Mouse (Mus musculus) megakaryocyte, embryonic 14.5 days (primary cell): ENCODE measurements at regions not wholly inside any gene's neighbourhood (a gene's known extent, or its start where the extent isn't known, plus 50 kb on each side); places are given as distances from the start of the nearest gene placed in this dataset.

Experiments
- H3K27me3 ChIP-seq: replicated peaks from 2 replicates; pipeline ENCODE3; 2012; ENCODE audit warnings: inconsistent platforms
- H3K36me3 ChIP-seq: replicated peaks from 2 replicates; pipeline ENCODE3; 2012; ENCODE audit warnings: low read length, inconsistent platforms, mixed read lengths
- H3K4me1 ChIP-seq: 2 replicates; pipeline ENCODE4 v1.6.1; 2012; ENCODE audit warnings: inconsistent platforms
- H3K4me3 ChIP-seq: replicated peaks from 2 replicates; pipeline ENCODE3; 2012; ENCODE audit warnings: moderate library complexity, mild to moderate bottlenecking, inconsistent platforms
- H3K9me3 ChIP-seq: 2 replicates; pipeline ENCODE4 v1.6.1; 2012; ENCODE audit warnings: inconsistent platforms
- FLI1 ChIP-seq: IDR thresholded peaks from 2 replicates; pipeline ENCODE4 v1.6.1; 2012; ENCODE audit warnings: low read length, inconsistent platforms, mixed read lengths
- GATA1 ChIP-seq: IDR thresholded peaks from 3 replicates; pipeline ENCODE4 v1.6.1; 2012; ENCODE audit warnings: mixed read lengths, low read length, inconsistent platforms, borderline replicate concordance

- no peaks in the 10 kb centered on the region for H3K27me3 ChIP-seq
- H3K4me1 ChIP-seq = peaks cover 27% of the 10 kb centered on the region
- no peak for TF ChIP-seq FLI1
- no peak for TF ChIP-seq GATA1
- H3K36me3 ChIP-seq = no peaks in the 10 kb centered on the region
- H3K4me3 ChIP-seq = no peak overlapping the region
- no peaks in the 10 kb centered on the region for H3K9me3 ChIP-seq
Measured at GRCm38 (mm10) chr2:113909502-113909901, 61.0 kb upstream of the Arhgap11a start.

- TF ChIP-seq FLI1 = no peak
- no peak for TF ChIP-seq GATA1
- Histone ChIP-seq H3K36me3 (no peaks in the 10 kb centered on the region), H3K9me3 (no peaks in the 10 kb centered on the region), H3K27me3 (no peaks in the 10 kb centered on the region), H3K4me1 (peaks cover 30% of the 10 kb centered on the region), H3K4me3 (no peak overlapping the region)
Measured at GRCm38 (mm10) chr2:113908636-113909035, 60.2 kb upstream of the Arhgap11a start.

- Histone ChIP-seq H3K4me1 (peaks cover 66% of the 10 kb centered on the region), H3K9me3 (no peaks in the 10 kb centered on the region), H3K36me3 (no peaks in the 10 kb centered on the region), H3K4me3 (no peak overlapping the region), H3K27me3 (no peaks in the 10 kb centered on the region)
- TF ChIP-seq GATA1 (no peak), FLI1 (no peak)
Measured at GRCm38 (mm10) chr2:113904414-113904813, 56.0 kb upstream of the Arhgap11a start.

GRCm38 (mm10) chr2:113903865-113904264 is 55.4 kb upstream of the Arhgap11a start:
- TF ChIP-seq FLI1 = no peak
- no peak for TF ChIP-seq GATA1
- H3K27me3 ChIP-seq = no peaks in the 10 kb centered on the region
- no peaks in the 10 kb centered on the region for H3K9me3 ChIP-seq
- no peak overlapping the region for H3K4me3 ChIP-seq
- H3K36me3 ChIP-seq = no peaks in the 10 kb centered on the region
- H3K4me1 ChIP-seq = peaks cover 68% of the 10 kb centered on the region

- Histone ChIP-seq H3K27me3 (no peaks in the 10 kb centered on the region), H3K36me3 (no peaks in the 10 kb centered on the region), H3K9me3 (no peaks in the 10 kb centered on the region), H3K4me1 (peaks cover 76% of the 10 kb centered on the region), H3K4me3 (no peak overlapping the region)
- TF ChIP-seq GATA1 (no peak), FLI1 (no peak)
Measured at GRCm38 (mm10) chr2:113903006-113903545, 54.6 kb upstream of the Arhgap11a start.

GRCm38 (mm10) chr2:113902406-113902805 is 53.9 kb upstream of the Arhgap11a start:
- no peaks in the 10 kb centered on the region for H3K27me3 ChIP-seq
- H3K9me3 ChIP-seq = no peaks in the 10 kb centered on the region
- no peaks in the 10 kb centered on the region for H3K36me3 ChIP-seq
- peaks cover 81% of the 10 kb centered on the region for H3K4me1 ChIP-seq
- no peak overlapping the region for H3K4me3 ChIP-seq
- TF ChIP-seq FLI1 (no peak), GATA1 (no peak)

GRCm38 (mm10) chr2:113900496-113900895 is 52.0 kb upstream of the Arhgap11a start:
- H3K4me1 ChIP-seq = peaks cover 77% of the 10 kb centered on the region
- no peaks in the 10 kb centered on the region for H3K9me3 ChIP-seq
- no peak for TF ChIP-seq GATA1
- TF ChIP-seq FLI1 = no peak

GRCm38 (mm10) chr2:113898747-113899146 is 50.3 kb upstream of the Arhgap11a start:
- Histone ChIP-seq H3K27me3 (no peaks in the 10 kb centered on the region), H3K9me3 (no peaks in the 10 kb centered on the region)

More at GRCm38 (mm10) chr2:113900496-113900895, 52.0 kb upstream of the Arhgap11a start:
- no peaks in the 10 kb centered on the region for H3K36me3 ChIP-seq
- H3K27me3 ChIP-seq = no peaks in the 10 kb centered on the region
- H3K4me3 ChIP-seq = peak overlapping the region; percentile 11

More at GRCm38 (mm10) chr2:113898747-113899146, 50.3 kb upstream of the Arhgap11a start:
- no peaks in the 10 kb centered on the region for H3K36me3 ChIP-seq
- no peak overlapping the region for H3K4me3 ChIP-seq
- TF ChIP-seq GATA1 (no peak), FLI1 (no peak)
- peaks cover 68% of the 10 kb centered on the region for H3K4me1 ChIP-seq
